Mouse (Mus musculus) heart, postnatal 0 days (tissue): ENCODE results near the gene Syt16.

ENCODE experiments used
- CTCF ChIP-seq: IDR thresholded peaks from 2 replicates; pipeline ENCODE4 v1.5.1; 2016; ENCODE audit warnings: antibody characterized with exemption, control low read depth, low read depth
- EP300 ChIP-seq: IDR thresholded peaks from 2 replicates; pipeline ENCODE4 v1.6.1; 2016; ENCODE audit warnings: antibody characterized with exemption, low read depth

- no peak for TF ChIP-seq CTCF
- no peak for TF ChIP-seq EP300
Measured at GRCm38 (mm10) chr12:74125796-74126195, 128.3 kb downstream of the Syt16 start.
